Mouse (Mus musculus) heart, embryonic 16.5 days (tissue): ENCODE measurements around the gene Erbb4. TPM values are rescaled to one million over a fixed set of nuclear protein-coding genes. Genes with fewer than 3 reads are reported as not detected.

Source experiments
- ATAC-seq: fragments of 200-750 bp; cut with Nextera tagmentation; replicated peaks from 2 replicates; pipeline ENCODE4 v1.8.0; 2017; ENCODE audit warnings: moderate number of reproducible peaks; ENCODE audit not compliant: insufficient read depth, low FRiP score; ENCODE audit errors: extremely low read depth
- H3K27ac ChIP-seq: fragments of 300-500 bp; sonication (generic); 2 replicates; pipeline ENCODE4 v1.5.1; 2014; ENCODE audit warnings: mild to moderate bottlenecking, low read length, control low read depth, moderate library complexity
- H3K27me3 ChIP-seq: fragments of 300-500 bp; sonication (generic); 2 replicates; pipeline ENCODE4 v1.6.1; 2014; ENCODE audit warnings: low read length, mixed read lengths; ENCODE audit not compliant: control insufficient read depth, insufficient read depth
- H3K36me3 ChIP-seq: fragments of 300-500 bp; sonication (generic); 2 replicates; pipeline ENCODE4 v1.6.1; 2014; ENCODE audit not compliant: control insufficient read depth, insufficient read depth
- H3K4me1 ChIP-seq: fragments of 300-500 bp; sonication (generic); 2 replicates; pipeline ENCODE4 v1.6.1; 2014; ENCODE audit warnings: low read length, mixed read lengths; ENCODE audit not compliant: control insufficient read depth, insufficient read depth
- H3K4me2 ChIP-seq: fragments of 300-500 bp; sonication (generic); 2 replicates; pipeline ENCODE4 v1.6.1; 2014; ENCODE audit warnings: low read depth, mild to moderate bottlenecking, control low read depth, low read length
- H3K4me3 ChIP-seq: fragments of 300-500 bp; sonication (generic); 2 replicates; pipeline ENCODE4 v1.5.1; 2014; ENCODE audit warnings: mild to moderate bottlenecking, control low read depth, low read length
- H3K9ac ChIP-seq: fragments of 300-500 bp; sonication (generic); 2 replicates; pipeline ENCODE4 v1.6.1; 2014; ENCODE audit warnings: low read length, control low read depth
- H3K9me3 ChIP-seq: fragments of 300-500 bp; sonication (generic); replicated peaks from 2 replicates; pipeline ENCODE4 v1.6.1; 2016; ENCODE audit warnings: low read length; ENCODE audit not compliant: control insufficient read depth
- WGBS: fragments of 180-500 bp; shearing (Covaris S2); extraction: QIAGEN DNeasy Blood & Tissue Kit; methylation state at CpG from one replicate; pipeline ENCODE4 v1.1.7; 2014; 5-methylcytosine and 5-hydroxymethylcytosine counted together
- polyA plus RNA-seq: library from polyadenylated mRNA; unstranded; fragments of >200 nt; fragmentation: Nextera tagmentation; extraction: Ambion mirVana; gene quantifications from 2 replicates; pipeline ENCODE4 v1.2.1, GENCODE M21; 2015

Erbb4 gene
- polyA plus RNA-seq, 1 experiment from 2014 or later: 6.2 TPM

GRCm38 (mm10) chr1:68134943-68135342 is 972.9 kb downstream of the Erbb4 start:
- ATAC-seq: no peak
- no peaks in the 10 kb centered on the region for H3K36me3 ChIP-seq
- H3K4me3 ChIP-seq: no peak overlapping the region
- H3K4me2 ChIP-seq: no peak overlapping the region
- no peaks in the 10 kb centered on the region for H3K27me3 ChIP-seq
- no peaks in the 10 kb centered on the region for H3K9me3 ChIP-seq
- no peak overlapping the region for H3K9ac ChIP-seq
- H3K27ac ChIP-seq: no peak overlapping the region
- H3K4me1 ChIP-seq: no peaks in the 10 kb centered on the region

GRCm38 (mm10) chr1:68134450-68134849 is 973.4 kb downstream of the Erbb4 start:
- Histone ChIP-seq H3K4me3 (no peak overlapping the region), H3K4me2 (no peak overlapping the region), H3K36me3 (no peaks in the 10 kb centered on the region), H3K9ac (no peak overlapping the region), H3K27ac (no peak overlapping the region), H3K27me3 (no peaks in the 10 kb centered on the region), H3K9me3 (no peaks in the 10 kb centered on the region), H3K4me1 (no peaks in the 10 kb centered on the region)
- ATAC-seq: no peak
- 73% methylated on average over 2 of the region's 2 CpGs for WGBS

- Histone ChIP-seq H3K9me3 (no peaks in the 10 kb centered on the region), H3K36me3 (no peaks in the 10 kb centered on the region), H3K27me3 (no peaks in the 10 kb centered on the region), H3K9ac (no peak overlapping the region), H3K27ac (no peak overlapping the region), H3K4me2 (no peak overlapping the region), H3K4me1 (no peaks in the 10 kb centered on the region), H3K4me3 (no peak overlapping the region)
- whole genome bisulfite sequencing: 85% methylated on average over 2 of the region's 2 CpGs
- no peak for ATAC-seq
Measured at GRCm38 (mm10) chr1:68123541-68123940, 984.3 kb downstream of the Erbb4 start.

GRCm38 (mm10) chr1:68120364-68120763 is 987.5 kb downstream of the Erbb4 start:
- H3K4me2 ChIP-seq: no peak overlapping the region
- no peaks in the 10 kb centered on the region for H3K27me3 ChIP-seq
- ATAC-seq: no peak
- H3K9me3 ChIP-seq: no peaks in the 10 kb centered on the region
- H3K4me1 ChIP-seq: no peaks in the 10 kb centered on the region
- no peak overlapping the region for H3K9ac ChIP-seq
- H3K36me3 ChIP-seq: no peaks in the 10 kb centered on the region
- 73% methylated on average over 7 of the region's 7 CpGs for WGBS
- H3K4me3 ChIP-seq: no peak overlapping the region
- no peak overlapping the region for H3K27ac ChIP-seq

- 80% methylated on average over 5 of the region's 5 CpGs for WGBS
Measured at GRCm38 (mm10) chr1:68115721-68116120, 992.1 kb downstream of the Erbb4 start.

GRCm38 (mm10) chr1:68106543-68106860 is 1001.4 kb downstream of the Erbb4 start:
- Histone ChIP-seq H3K27ac (no peak overlapping the region), H3K4me1 (no peaks in the 10 kb centered on the region), H3K4me2 (no peak overlapping the region), H3K36me3 (no peaks in the 10 kb centered on the region), H3K27me3 (no peaks in the 10 kb centered on the region), H3K9me3 (no peaks in the 10 kb centered on the region), H3K4me3 (no peak overlapping the region), H3K9ac (no peak overlapping the region)
- ATAC-seq: no peak
- 71% methylated on average over 3 of the region's 3 CpGs for WGBS

More at GRCm38 (mm10) chr1:68115721-68116120, 992.1 kb downstream of the Erbb4 start:
- Histone ChIP-seq H3K27me3 (no peaks in the 10 kb centered on the region), H3K4me1 (no peaks in the 10 kb centered on the region), H3K36me3 (no peaks in the 10 kb centered on the region), H3K9me3 (no peaks in the 10 kb centered on the region), H3K4me3 (no peak overlapping the region), H3K4me2 (no peak overlapping the region), H3K27ac (no peak overlapping the region), H3K9ac (no peak overlapping the region)
- no peak for ATAC-seq

- Histone ChIP-seq H3K4me2 (no peak overlapping the region), H3K4me3 (no peak overlapping the region), H3K9ac (no peak overlapping the region), H3K27me3 (no peaks in the 10 kb centered on the region), H3K27ac (no peak overlapping the region), H3K36me3 (no peaks in the 10 kb centered on the region), H3K9me3 (no peaks in the 10 kb centered on the region), H3K4me1 (no peaks in the 10 kb centered on the region)
- no peak for ATAC-seq
- 72% methylated on average over 7 of the region's 7 CpGs for WGBS
Measured at GRCm38 (mm10) chr1:68105834-68106542, 1001.9 kb downstream of the Erbb4 start.

GRCm38 (mm10) chr1:68089623-68090022 is 1018.2 kb downstream of the Erbb4 start:
- no peak overlapping the region for H3K9ac ChIP-seq
- no peak overlapping the region for H3K4me2 ChIP-seq
- no peak overlapping the region for H3K4me3 ChIP-seq
- H3K27ac ChIP-seq: no peak overlapping the region
- H3K4me1 ChIP-seq: no peaks in the 10 kb centered on the region
- ATAC-seq: no peak
- H3K36me3 ChIP-seq: no peaks in the 10 kb centered on the region
- H3K9me3 ChIP-seq: no peaks in the 10 kb centered on the region
- 84% methylated on average over 1 of the region's 1 CpGs for WGBS
- H3K27me3 ChIP-seq: no peaks in the 10 kb centered on the region

- Histone ChIP-seq H3K36me3 (no peaks in the 10 kb centered on the region), H3K4me1 (no peaks in the 10 kb centered on the region), H3K9me3 (no peaks in the 10 kb centered on the region), H3K27me3 (no peaks in the 10 kb centered on the region), H3K4me3 (no peak overlapping the region), H3K27ac (no peak overlapping the region), H3K9ac (no peak overlapping the region), H3K4me2 (no peak overlapping the region)
- ATAC-seq: no peak
- 73% methylated on average over 4 of the region's 4 CpGs for WGBS
Measured at GRCm38 (mm10) chr1:68056494-68056893, 1051.4 kb downstream of the Erbb4 start.
